Mouse (Mus musculus): ENCODE data around the gene Entpd2. TPM values are rescaled to one million over a fixed set of nuclear protein-coding genes. Genes with fewer than 3 reads are reported as not detected.
A peak's percentile ranks its signal among the peaks of the same experiment; 100 is the strongest.
"Not testable (repeated sequence)": the region's sequence is repeated elsewhere in the genome, so short reads cannot be mapped to it uniquely, and the experiment has no call there.

The Entpd2 gene
- polyA plus RNA-seq, 1 experiment: not detected

DNA sequence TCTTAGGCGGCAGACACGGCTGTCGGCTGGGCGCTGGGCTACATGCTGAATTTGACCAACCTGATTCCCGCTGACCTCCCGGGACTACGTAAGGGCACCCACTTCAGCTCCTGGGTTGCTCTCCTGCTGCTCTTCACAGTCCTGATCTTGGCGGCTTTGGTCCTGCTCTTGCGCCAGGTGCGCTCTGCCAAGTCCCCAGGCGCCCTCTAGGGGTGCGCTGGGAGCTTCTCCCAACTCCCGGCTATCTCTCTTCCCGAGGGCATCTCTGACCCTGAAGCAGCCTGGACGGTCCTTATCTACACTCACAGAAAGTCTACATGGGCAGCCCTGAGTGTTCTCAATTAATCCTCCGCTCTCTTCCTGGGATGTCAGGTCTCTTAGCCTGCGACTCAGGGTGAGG is 5.1 kb downstream of the Entpd2 start:
- peaks cover 29% of the 10 kb centered on the region for H3K4me1 ChIP-seq (ENCODE audit: control insufficient read depth, insufficient read depth, low read length)
- WGBS: 7% methylated on average over 17 of the region's 17 CpGs
- H3K4me3 ChIP-seq (ENCODE audit: insufficient read depth, low read depth, low read length): peak overlapping the region; percentile 34
- H3K27ac ChIP-seq (ENCODE audit: insufficient read depth, low read depth, low read length): no peak overlapping the region
- peak; percentile 66; the same call in 1 of the 2 replicates for TF ChIP-seq CTCF (IDR thresholded peaks at IDR 0.05; ENCODE audit: insufficient read depth, low read depth, low read length)
- TF ChIP-seq POLR2A (IDR thresholded peaks at IDR 0.05; ENCODE audit: insufficient read depth, low read depth, low read length): no peak

DNA sequence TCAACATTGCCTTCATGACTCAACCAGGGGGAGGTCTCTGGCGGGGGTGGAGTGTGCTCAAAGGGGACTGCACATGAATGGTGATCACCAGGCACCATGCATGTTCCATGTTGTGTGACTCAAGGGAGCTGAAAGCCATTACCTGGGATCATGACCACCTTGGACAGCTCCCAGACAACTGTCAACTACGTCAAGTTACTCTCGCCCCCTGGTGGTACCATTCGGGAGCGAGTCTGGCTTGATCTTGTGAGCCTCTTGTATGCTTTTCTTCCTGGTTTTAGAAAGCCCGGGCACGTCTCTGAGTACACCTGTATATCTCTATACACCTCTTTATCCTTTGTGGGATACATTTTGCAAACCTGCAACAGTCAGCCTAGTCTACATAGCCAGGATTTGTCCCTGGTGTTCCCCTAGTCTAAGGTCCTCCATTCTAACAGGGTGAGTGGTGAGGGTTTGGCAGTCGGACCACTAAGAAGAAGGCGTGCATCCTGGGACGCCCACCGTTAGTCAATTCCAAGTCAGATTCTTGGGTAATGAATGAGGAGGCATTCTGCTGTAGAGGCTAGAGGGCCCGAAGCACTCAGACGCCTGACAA is 6.8 kb downstream of the Entpd2 start:
- TF ChIP-seq POLR2A (IDR thresholded peaks at IDR 0.05; ENCODE audit: insufficient read depth, low read depth, low read length) (no peak), CTCF (IDR thresholded peaks at IDR 0.05; ENCODE audit: insufficient read depth, low read depth, low read length) (0 out of 2 replicates have a peak, but pooled peaks have one; percentile 11)
- Histone ChIP-seq H3K4me3 (ENCODE audit: insufficient read depth, low read depth, low read length) (peak overlapping the region; percentile 80), H3K27ac (ENCODE audit: insufficient read depth, low read depth, low read length) (peak overlapping the region; percentile 65), H3K4me1 (ENCODE audit: control insufficient read depth, insufficient read depth, low read length) (peaks cover 23% of the 10 kb centered on the region)
- WGBS: 2% methylated on average over 13 of the region's 13 CpGs

- Histone ChIP-seq H3K4me1 (ENCODE audit: control insufficient read depth, insufficient read depth, low read length) (peaks cover 23% of the 10 kb centered on the region), H3K4me3 (ENCODE audit: insufficient read depth, low read depth, low read length) (peak overlapping the region; percentile 80), H3K27ac (ENCODE audit: insufficient read depth, low read depth, low read length) (peak overlapping the region; percentile 65)
- TF ChIP-seq POLR2A (IDR thresholded peaks at IDR 0.05; ENCODE audit: insufficient read depth, low read depth, low read length) (peak; percentile 78; the same call in 1 of the 2 replicates), CTCF (IDR thresholded peaks at IDR 0.05; ENCODE audit: insufficient read depth, low read depth, low read length) (no peak)
- WGBS: under 1% methylated on average over 54 of the region's 54 CpGs
Measured at GRCm38 (mm10) chr2:25402972-25403601, 7.4 kb downstream of the Entpd2 start.

GRCm38 (mm10) chr2:25403994-25404393 is 8.3 kb downstream of the Entpd2 start:
- no peak for TF ChIP-seq POLR2A (IDR thresholded peaks at IDR 0.05; ENCODE audit: insufficient read depth, low read depth, low read length)

DNA sequence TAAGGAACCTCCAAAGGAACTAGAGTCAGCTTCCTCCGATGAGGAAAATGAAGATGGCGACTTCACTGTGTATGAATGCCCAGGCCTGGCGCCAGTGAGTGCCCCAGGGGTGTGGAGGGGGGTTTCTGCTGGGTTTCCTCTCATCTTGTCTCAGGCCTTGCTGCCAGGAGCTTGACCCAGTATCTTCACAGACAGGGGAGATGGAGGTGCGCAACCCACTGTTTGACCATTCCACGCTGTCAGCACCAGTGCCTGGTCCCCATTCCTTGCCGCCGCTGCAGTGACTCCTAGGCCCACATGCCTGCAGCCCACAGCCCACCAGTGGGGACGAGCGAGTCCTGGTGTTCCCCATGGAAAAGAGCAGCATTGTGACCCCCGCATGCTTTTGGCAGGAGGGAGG is 13.2 kb downstream of the Entpd2 start:
- Histone ChIP-seq H3K4me3 (ENCODE audit: insufficient read depth, low read depth, low read length) (no peak overlapping the region), H3K27ac (ENCODE audit: insufficient read depth, low read depth, low read length) (no peak overlapping the region), H3K4me1 (ENCODE audit: control insufficient read depth, insufficient read depth, low read length) (peaks cover 11% of the 10 kb centered on the region)
- 88% methylated on average over 10 of the region's 10 CpGs for WGBS
- TF ChIP-seq CTCF (IDR thresholded peaks at IDR 0.05; ENCODE audit: insufficient read depth, low read depth, low read length) (no peak), POLR2A (IDR thresholded peaks at IDR 0.05; ENCODE audit: insufficient read depth, low read depth, low read length) (no peak)

More at GRCm38 (mm10) chr2:25403994-25404393, 8.3 kb downstream of the Entpd2 start:
- Histone ChIP-seq H3K27ac (ENCODE audit: insufficient read depth, low read depth, low read length) (no peak overlapping the region), H3K4me1 (ENCODE audit: control insufficient read depth, insufficient read depth, low read length) (peaks cover 23% of the 10 kb centered on the region), H3K4me3 (ENCODE audit: insufficient read depth, low read depth, low read length) (peak overlapping the region; percentile 80)
- WGBS: 65% methylated on average over 4 of the region's 4 CpGs

DNA sequence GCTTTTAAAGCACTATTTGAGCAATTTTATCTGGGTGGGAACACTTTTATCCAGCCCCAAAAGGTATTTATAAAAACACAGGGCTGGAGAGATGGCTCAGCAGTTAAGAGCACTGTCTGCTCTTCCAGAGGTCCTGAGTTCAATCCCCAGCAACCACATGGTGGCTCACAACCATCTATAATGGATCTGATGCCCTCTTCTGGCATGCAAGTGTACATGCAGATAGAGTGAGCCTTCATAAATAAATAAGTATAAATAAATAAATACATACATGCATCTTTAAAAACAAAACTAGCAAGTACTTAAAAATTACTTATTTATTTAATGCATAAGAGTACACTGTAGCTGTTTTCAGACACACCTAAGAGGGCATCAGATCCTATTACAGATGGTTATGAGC is 17.8 kb downstream of the Entpd2 start:
- not testable (repeated sequence) for H3K4me1 ChIP-seq (ENCODE audit: control insufficient read depth, insufficient read depth, low read length); H3K4me3 ChIP-seq (ENCODE audit: insufficient read depth, low read depth, low read length); H3K27ac ChIP-seq (ENCODE audit: insufficient read depth, low read depth, low read length)

GRCm38 (mm10) chr2:25417426-25417825 is 21.8 kb downstream of the Entpd2 start:
- TF ChIP-seq CTCF (IDR thresholded peaks at IDR 0.05; ENCODE audit: insufficient read depth, low read depth, low read length) (no peak), POLR2A (IDR thresholded peaks at IDR 0.05; ENCODE audit: insufficient read depth, low read depth, low read length) (no peak)
- no peak overlapping the region for H3K4me3 ChIP-seq (ENCODE audit: insufficient read depth, low read depth, low read length)
- 45% methylated on average over 3 of the region's 3 CpGs for WGBS
- H3K27ac ChIP-seq (ENCODE audit: insufficient read depth, low read depth, low read length): no peak overlapping the region
- H3K4me1 ChIP-seq (ENCODE audit: control insufficient read depth, insufficient read depth, low read length): peaks cover 5% of the 10 kb centered on the region

GRCm38 (mm10) chr2:25421896-25422295 is 26.2 kb downstream of the Entpd2 start:
- 22% methylated on average over 3 of the region's 3 CpGs for WGBS

GRCm38 (mm10) chr2:25422587-25423410 is 27.1 kb downstream of the Entpd2 start, which contains the start of gene Fut7:
Fut7 (plus strand) TSS chr2:25423267.
- H3K4me1 ChIP-seq (ENCODE audit: control insufficient read depth, insufficient read depth, low read length): peaks cover 5% of the 10 kb centered on the region
- H3K4me3 ChIP-seq (ENCODE audit: insufficient read depth, low read depth, low read length): no peak within 1 kb of the TSS
- 77% methylated on average over 17 of the region's 17 CpGs for WGBS
- TF ChIP-seq CTCF (IDR thresholded peaks at IDR 0.05; ENCODE audit: insufficient read depth, low read depth, low read length): no peak
- no peak for TF ChIP-seq POLR2A (IDR thresholded peaks at IDR 0.05; ENCODE audit: insufficient read depth, low read depth, low read length)
- H3K27ac ChIP-seq (ENCODE audit: insufficient read depth, low read depth, low read length): no peak within 1 kb of the TSS

More at GRCm38 (mm10) chr2:25421896-25422295, 26.2 kb downstream of the Entpd2 start:
- TF ChIP-seq POLR2A (IDR thresholded peaks at IDR 0.05; ENCODE audit: insufficient read depth, low read depth, low read length): no peak
- TF ChIP-seq CTCF (IDR thresholded peaks at IDR 0.05; ENCODE audit: insufficient read depth, low read depth, low read length): no peak
- no peak overlapping the region for H3K27ac ChIP-seq (ENCODE audit: insufficient read depth, low read depth, low read length)
- H3K4me1 ChIP-seq (ENCODE audit: control insufficient read depth, insufficient read depth, low read length): peaks cover 5% of the 10 kb centered on the region
- no peak overlapping the region for H3K4me3 ChIP-seq (ENCODE audit: insufficient read depth, low read depth, low read length)
